Mouse (Mus musculus) CH12.LX (cell line): ENCODE measurements at regions not wholly inside any gene's neighbourhood (a gene's known extent, or its start where the extent isn't known, plus 50 kb on each side); places are given as distances from the start of the nearest gene placed in this dataset.

ENCODE experiments used
- DNase-seq: peaks from one replicate; pipeline ENCODE4 v3.0.0-alpha.2; 2013; ENCODE audit errors: extremely low read depth
- H3K27ac ChIP-seq: 2 replicates; pipeline ENCODE4 v1.5.1; 2012; ENCODE audit warnings: low read depth, mild to moderate bottlenecking, control low read depth, moderate library complexity; ENCODE audit not compliant: insufficient read depth
- H3K27me3 ChIP-seq: replicated peaks from 2 replicates; pipeline ENCODE3; 2012; ENCODE audit warnings: inconsistent platforms
- H3K36me3 ChIP-seq, 2 experiments: replicated peaks in 1 of 2; 2 replicates each; pipeline versions ENCODE3 to v1.6.1; 2012; ENCODE audit warnings: inconsistent platforms in 1 of 2, low read length in 1 of 2, mild to moderate bottlenecking in 1 of 2, mixed read lengths in 1 of 2, moderate library complexity in 1 of 2; ENCODE audit not compliant: control insufficient read depth in 1 of 2, insufficient read depth in 1 of 2
- H3K4me1 ChIP-seq, 2 experiments: 2 replicates each; pipeline ENCODE4 v1.6.1; 2012; ENCODE audit warnings: inconsistent platforms in 1 of 2, moderate library complexity in 1 of 2; ENCODE audit not compliant: insufficient read depth in 2 of 2, control insufficient read depth in 1 of 2
- H3K4me2 ChIP-seq: 2 replicates; pipeline ENCODE4 v1.6.1; 2012; ENCODE audit warnings: low read depth, mild to moderate bottlenecking, control low read depth; ENCODE audit not compliant: poor library complexity, insufficient read depth, severe bottlenecking
- H3K4me3 ChIP-seq, 3 experiments: fragments of 150-350 bp in 1 of 3; sonication (generic) in 1 of 3; replicated peaks in 1 of 3; 2 replicates each; pipeline versions ENCODE3 to v1.5.1; 2011 to 2012; ENCODE audit warnings: low read depth in 2 of 3, low read length in 2 of 3, mild to moderate bottlenecking in 2 of 3, moderate library complexity in 2 of 3, control low read depth in 1 of 3, improper control_type of control experiment in 1 of 3, inconsistent platforms in 1 of 3, mixed read lengths in 1 of 3; ENCODE audit not compliant: poor library complexity in 1 of 3
- H3K79me2 ChIP-seq: replicated peaks from 2 replicates; pipeline ENCODE4 v1.6.1; 2012; ENCODE audit warnings: mild to moderate bottlenecking, moderate library complexity; ENCODE audit not compliant: control insufficient read depth, poor library complexity, insufficient read depth, severe bottlenecking; ENCODE audit errors: extremely low read depth
- H3K9ac ChIP-seq: 2 replicates; pipeline ENCODE4 v1.6.1; 2012; ENCODE audit warnings: low read depth, mild to moderate bottlenecking, control low read depth, moderate library complexity; ENCODE audit not compliant: insufficient read depth
- H3K9me3 ChIP-seq: replicated peaks from 2 replicates; pipeline ENCODE3; 2012; ENCODE audit warnings: low read length, inconsistent platforms, mixed read lengths
- ELF1 ChIP-seq: IDR thresholded peaks from 2 replicates; pipeline ENCODE4 v1.6.1; 2014; ENCODE audit warnings: low read depth, mild to moderate bottlenecking, inconsistent platforms, low read length, improper control_type of control experiment
- EP300 ChIP-seq: IDR thresholded peaks from 2 replicates; pipeline ENCODE4 v1.6.1; 2011; ENCODE audit warnings: low read length, improper control_type of control experiment
- ETS1 ChIP-seq: conservative IDR thresholded peaks from 2 replicates; pipeline ENCODE4 v1.6.1; 2012; ENCODE audit warnings: low read depth, mild to moderate bottlenecking, inconsistent platforms, low read length, improper control_type of control experiment, moderate library complexity
- GABPA ChIP-seq: IDR thresholded peaks from 2 replicates; pipeline ENCODE4 v1.6.1; 2012; ENCODE audit warnings: low read depth, low read length, improper control_type of control experiment, inconsistent platforms; ENCODE audit not compliant: insufficient replicate concordance
- HCFC1 ChIP-seq: IDR thresholded peaks from 2 replicates; pipeline ENCODE4 v1.6.1; 2012; ENCODE audit warnings: low read depth, mild to moderate bottlenecking, inconsistent platforms, low read length, improper control_type of control experiment
- IRF4 ChIP-seq: IDR thresholded peaks from 2 replicates; pipeline ENCODE4 v1.6.1; 2014; ENCODE audit warnings: low read depth, mild to moderate bottlenecking, inconsistent platforms, low read length, improper control_type of control experiment
- JUND ChIP-seq: conservative IDR thresholded peaks from 2 replicates; pipeline ENCODE4 v1.6.1; 2011; ENCODE audit warnings: low read depth, low read length, improper control_type of control experiment
- MAFK ChIP-seq: IDR thresholded peaks from 2 replicates; pipeline ENCODE4 v1.6.1; 2011; ENCODE audit warnings: low read length, improper control_type of control experiment; ENCODE audit not compliant: insufficient replicate concordance
- MAX ChIP-seq: IDR thresholded peaks from 2 replicates; pipeline ENCODE4 v1.6.1; 2011; ENCODE audit warnings: low read length, improper control_type of control experiment
- MAZ ChIP-seq: IDR thresholded peaks from 2 replicates; pipeline ENCODE4 v1.6.1; 2012; ENCODE audit warnings: low read depth, mild to moderate bottlenecking, inconsistent platforms, low read length, improper control_type of control experiment, moderate library complexity
- NELFE ChIP-seq: IDR thresholded peaks from 2 replicates; pipeline ENCODE4 v1.6.1; 2011; ENCODE audit warnings: low read depth, low read length, improper control_type of control experiment
- PAX5 ChIP-seq: IDR thresholded peaks from 2 replicates; pipeline ENCODE4 v1.6.1; 2012; ENCODE audit warnings: low read length, inconsistent platforms, mixed read lengths
- POLR2A ChIP-seq: IDR thresholded peaks from 2 replicates; pipeline ENCODE4 v1.6.1; 2011; ENCODE audit warnings: low read depth, mild to moderate bottlenecking, improper control_type of control experiment, low read length
- TCF12 ChIP-seq: IDR thresholded peaks from 2 replicates; pipeline ENCODE4 v1.6.1; 2014; ENCODE audit warnings: low read depth, mild to moderate bottlenecking, inconsistent platforms, low read length, improper control_type of control experiment
- USF1 ChIP-seq: IDR thresholded peaks from 2 replicates; pipeline ENCODE4 v1.6.1; 2014; ENCODE audit warnings: low read depth, mild to moderate bottlenecking, inconsistent platforms, low read length, improper control_type of control experiment
- USF2 ChIP-seq: conservative IDR thresholded peaks from 2 replicates; pipeline ENCODE4 v1.6.1; 2011; ENCODE audit warnings: low read depth, low read length, improper control_type of control experiment
- ZC3H11A ChIP-seq: IDR thresholded peaks from 2 replicates; pipeline ENCODE4 v1.6.1; 2012; ENCODE audit warnings: low read depth, mild to moderate bottlenecking, inconsistent platforms, low read length, improper control_type of control experiment
- ZKSCAN1 ChIP-seq: IDR thresholded peaks from 2 replicates; pipeline ENCODE4 v1.6.1; 2012; ENCODE audit warnings: low read depth, inconsistent platforms, low read length, improper control_type of control experiment, borderline replicate concordance
- dilution Hi-C: fragments of 300-500 bp; cut with MboI; formaldehyde crosslinking; loops from 2 replicates; pipeline ENCODE4 v1.14.3; 2020; ENCODE audit warnings: low sequenced_read_pairs; ENCODE audit not compliant: extremely low pct_unique_long_range_greater_than_20kb, extremely low pct_ligation_motif_present
- in situ Hi-C: fragments of 300-500 bp; cut with MboI; formaldehyde crosslinking; loops from 3 replicates; pipeline ENCODE4 v1.14.3; 2019; ENCODE audit warnings: low sequenced_read_pairs, low pct_ligation_motif_present, low pct_unique_long_range_greater_than_20kb, mixed read lengths

DNA sequence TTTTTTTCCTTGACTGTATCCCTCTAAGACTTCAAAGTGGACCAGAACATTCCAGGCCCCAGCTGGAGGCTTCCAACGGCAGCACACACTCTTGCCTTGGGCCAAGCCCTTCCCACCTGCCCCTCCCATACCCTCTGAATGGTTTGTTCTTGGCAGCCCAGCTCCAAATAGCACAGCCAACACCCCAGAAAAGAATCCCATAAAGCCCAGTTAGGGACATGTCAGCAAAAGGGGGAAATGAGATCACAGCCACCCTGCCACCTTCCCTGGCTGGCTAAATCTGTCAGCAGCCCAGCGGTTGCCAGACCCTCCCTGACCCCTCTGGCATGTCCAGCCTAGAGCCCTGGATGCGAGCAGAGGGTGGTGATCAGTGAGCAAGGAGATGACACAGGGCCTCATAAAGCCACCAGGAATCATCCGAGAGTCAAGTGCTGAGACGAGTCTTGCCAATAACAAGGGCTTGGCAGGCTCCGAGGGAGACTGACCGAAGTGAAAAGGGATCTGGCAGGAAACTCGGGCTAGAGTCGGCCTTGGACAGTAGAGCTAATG is 258.8 kb downstream of the Rplp1 start:
- peaks cover 10 to 34% of the 10 kb centered on the region in 2 experiments for H3K4me1 ChIP-seq
- H3K9ac ChIP-seq: no peak overlapping the region
- in situ Hi-C loops: no loop called here
- H3K27me3 ChIP-seq: no peaks in the 10 kb centered on the region
- no peaks in the 10 kb centered on the region for H3K36me3 ChIP-seq
- no peak overlapping the region for H3K4me3 ChIP-seq
- dilution Hi-C loops: no loop called here
- H3K4me2 ChIP-seq: no peak overlapping the region
- no peak for TF ChIP-seq HCFC1
- no peak for TF ChIP-seq ZKSCAN1
- no peak for TF ChIP-seq EP300
- no peak for TF ChIP-seq USF1
- TF ChIP-seq GABPA: no peak
- TF ChIP-seq MAX: no peak
- no peak for TF ChIP-seq IRF4
- TF ChIP-seq POLR2A: no peak
- TF ChIP-seq PAX5: no peak
- no peak for TF ChIP-seq ELF1
- no peak for TF ChIP-seq MAZ
- no peak for TF ChIP-seq NELFE
- no peak for TF ChIP-seq JUND
- TF ChIP-seq MAFK: no peak
- TF ChIP-seq ETS1: no peak
- no peak for TF ChIP-seq ZC3H11A
- no peak for DNase-seq
- H3K79me2 ChIP-seq: no peaks in the 10 kb centered on the region
- no peaks in the 10 kb centered on the region for H3K9me3 ChIP-seq
- H3K27ac ChIP-seq: no peak overlapping the region

DNA sequence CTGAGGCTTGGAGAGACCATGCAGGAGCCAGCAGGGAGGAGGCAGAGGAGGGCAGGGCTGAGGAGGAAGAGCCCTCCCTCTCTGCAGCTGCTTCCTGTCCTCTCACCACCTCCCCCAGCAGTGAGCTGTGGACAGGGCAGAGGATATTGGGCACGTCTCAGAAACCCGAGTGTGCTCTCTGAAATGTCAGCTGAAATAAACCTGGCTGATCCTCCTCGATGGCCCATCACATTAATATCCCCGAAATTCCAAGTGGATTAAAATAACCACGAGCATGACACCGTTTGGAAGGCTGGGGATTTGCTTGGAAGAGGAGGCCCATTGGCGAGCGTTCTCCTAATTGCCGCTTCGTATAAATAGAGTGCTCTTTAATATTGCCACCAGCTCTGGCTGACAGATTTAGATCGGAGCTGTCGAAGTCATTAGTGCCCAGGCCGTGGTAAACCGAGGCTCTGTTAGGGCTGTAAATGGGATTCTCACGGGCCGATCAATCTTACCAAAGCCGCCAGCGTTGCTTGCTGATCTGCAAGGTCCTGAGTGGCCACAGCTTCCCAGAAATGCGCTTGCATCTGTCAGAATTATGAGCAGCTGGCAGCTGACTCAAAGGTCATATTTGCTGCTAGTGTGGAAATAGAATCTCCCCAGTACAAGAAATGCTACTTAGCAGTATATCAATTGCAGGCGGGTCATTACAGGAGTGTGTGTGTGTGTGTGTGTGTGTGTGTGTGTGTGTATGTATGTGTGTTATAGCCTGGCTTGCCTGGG is 268.5 kb downstream of the Rplp1 start:
- Histone ChIP-seq H3K4me2 (no peak overlapping the region), H3K4me3 (no peak overlapping the region), H3K27ac (no peak overlapping the region), H3K9me3 (peaks cover 7% of the 10 kb centered on the region), H3K4me1 (peaks cover 0 to 11% of the 10 kb centered on the region in 2 experiments; a peak in 2 of 4 replicates), H3K9ac (no peak overlapping the region), H3K27me3 (no peaks in the 10 kb centered on the region), H3K36me3 (no peaks in the 10 kb centered on the region), H3K79me2 (no peaks in the 10 kb centered on the region)
- in situ Hi-C loops (no loop called here), dilution Hi-C loops (no loop called here)
- TF ChIP-seq EP300 (no peak), USF2 (no peak), IRF4 (no peak), HCFC1 (no peak), NELFE (no peak), TCF12 (no peak)
- no peak for DNase-seq
